Mouse (Mus musculus) ES-E14 (cell line): Measurements from ENCODE around the gene Pde4d. TPM values are rescaled to one million over a fixed set of nuclear protein-coding genes. Genes with fewer than 3 reads are reported as not detected.

Experiments
- DNase-seq: peaks from one replicate; pipeline ENCODE4 v3.0.0-alpha.2; 2013; ENCODE audit warnings: low read depth, low spot score
- H3K27ac ChIP-seq: 2 replicates; pipeline ENCODE4 v1.5.1; 2012; ENCODE audit warnings: low read depth, mild to moderate bottlenecking, low read length, moderate library complexity, mixed read lengths; ENCODE audit not compliant: poor library complexity, insufficient read depth, severe bottlenecking
- H3K36me3 ChIP-seq: 2 replicates; pipeline ENCODE4 v1.6.1; 2012; ENCODE audit warnings: mild to moderate bottlenecking, low read length, moderate library complexity, mixed read lengths; ENCODE audit not compliant: control insufficient read depth, poor library complexity, insufficient read depth, severe bottlenecking
- H3K4me1 ChIP-seq, 2 experiments: fragments of 150-350 bp in 1 of 2; sonication (generic) in 1 of 2; 2 replicates each; pipeline ENCODE4 v1.6.1; 2012; ENCODE audit warnings: low read length in 2 of 2, mild to moderate bottlenecking in 1 of 2, mixed read lengths in 1 of 2; ENCODE audit not compliant: control insufficient read depth in 2 of 2, insufficient read depth in 2 of 2, poor library complexity in 1 of 2
- H3K4me3 ChIP-seq, 2 experiments: fragments of 150-350 bp in 1 of 2; sonication (generic) in 1 of 2; 2 replicates each; pipeline ENCODE4 v1.5.1; 2012; ENCODE audit warnings: low read length in 2 of 2, low read depth in 1 of 2, mild to moderate bottlenecking in 1 of 2, mixed read lengths in 1 of 2; ENCODE audit not compliant: insufficient read depth in 1 of 2, poor library complexity in 1 of 2, severe bottlenecking in 1 of 2
- H3K9ac ChIP-seq: 2 replicates; pipeline ENCODE4 v1.6.1; 2012; ENCODE audit warnings: low read depth, mild to moderate bottlenecking, low read length, mixed read lengths; ENCODE audit not compliant: poor library complexity, insufficient read depth, severe bottlenecking
- H3K9me3 ChIP-seq: fragments of 150-350 bp; sonication (generic); 2 replicates; pipeline ENCODE4 v1.6.1; 2012; ENCODE audit warnings: low read depth, mild to moderate bottlenecking, low read length; ENCODE audit not compliant: control insufficient read depth, insufficient read depth
- CHD2 ChIP-seq: IDR thresholded peaks from 2 replicates; pipeline ENCODE4 v1.6.1; 2014; ENCODE audit warnings: mild to moderate bottlenecking, low read depth, low read length, inconsistent platforms
- HCFC1 ChIP-seq: IDR thresholded peaks from 2 replicates; pipeline ENCODE4 v1.6.1; 2012; ENCODE audit warnings: low read length, inconsistent platforms, borderline replicate concordance; ENCODE audit not compliant: insufficient read depth
- MAFK ChIP-seq: IDR thresholded peaks from 2 replicates; pipeline ENCODE4 v1.6.1; 2014; ENCODE audit warnings: mild to moderate bottlenecking, low read depth, low read length, inconsistent platforms; ENCODE audit not compliant: insufficient read depth
- ZC3H11A ChIP-seq: IDR thresholded peaks from 2 replicates; pipeline ENCODE4 v1.6.1; 2012; ENCODE audit warnings: low read depth, mild to moderate bottlenecking, inconsistent platforms, low read length, borderline replicate concordance
- ZNF384 ChIP-seq: IDR thresholded peaks from 2 replicates; pipeline ENCODE4 v1.6.1; 2012; ENCODE audit warnings: low read depth, low read length, inconsistent platforms
- in situ Hi-C, 2 experiments: fragments of 600-800 bp; cut with MboI; formaldehyde crosslinking; loops; one replicate each; pipeline ENCODE4 v1.15.1; 2025; ENCODE audit warnings: low sequenced_read_pairs in 2 of 2, inconsistent platforms in 1 of 2; ENCODE audit not compliant: unreplicated experiment in 2 of 2
- total RNA-seq: library from RNA; depleted of rRNA; stranded (reverse); fragments of 300-350 nt; gene quantifications from 2 replicates; pipeline ENCODE4 v1.2.3, GENCODE M21; 2012

Pde4d gene
- total RNA-seq, 1 experiment, result 10.4 TPM

DNA sequence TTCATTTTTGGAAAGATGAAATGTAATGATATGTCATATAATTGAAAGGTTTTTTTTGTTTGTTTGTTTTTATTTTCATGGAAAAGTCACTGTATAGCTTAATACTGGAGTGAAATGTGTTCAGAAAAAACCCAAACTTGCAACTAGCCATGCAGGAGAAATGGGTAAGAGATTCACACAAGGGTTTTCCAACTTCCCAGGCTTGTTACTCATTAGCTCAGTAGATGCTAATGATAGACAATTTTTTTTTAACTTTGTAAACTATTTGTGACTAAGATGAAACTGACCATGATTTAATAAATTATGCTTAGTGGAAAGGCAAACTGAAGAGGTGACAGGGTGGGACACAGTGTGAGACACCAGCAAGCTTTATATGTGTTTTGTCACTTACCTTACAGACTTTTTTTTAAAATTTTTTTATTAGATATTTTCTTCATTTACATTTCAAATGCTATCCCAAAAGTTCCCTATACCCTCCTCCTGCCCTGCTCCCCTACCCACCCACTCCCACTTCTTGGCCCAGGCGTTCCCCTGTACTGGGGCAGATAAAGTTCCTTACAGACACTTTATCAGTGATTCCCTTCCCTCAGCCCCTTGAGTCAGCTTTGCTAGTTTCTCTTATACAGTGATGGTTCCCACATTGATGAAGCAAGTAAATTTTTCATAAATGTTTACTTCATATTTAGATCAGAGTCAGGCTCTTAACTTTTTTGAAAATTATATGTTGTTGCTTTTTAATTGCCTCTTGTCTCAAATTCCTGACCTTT lies 30.8 kb upstream of the Pde4d start:
- Histone ChIP-seq H3K4me1 (no peaks in the 10 kb centered on the region), H3K4me3 (no peak overlapping the region), H3K36me3 (no peaks in the 10 kb centered on the region), H3K27ac (no peak overlapping the region), H3K9ac (no peak overlapping the region), H3K9me3 (no peaks in the 10 kb centered on the region)
- TF ChIP-seq HCFC1 (no peak), ZNF384 (no peak), CHD2 (no peak), MAFK (no peak), ZC3H11A (no peak)
- in situ Hi-C loops, result loop anchor here in 1 of 2 experiments (25.0 kb wide), 1 partner anchor 793 kb away; no protein-coding TSS in a partner anchor
- no peak for DNase-seq

DNA sequence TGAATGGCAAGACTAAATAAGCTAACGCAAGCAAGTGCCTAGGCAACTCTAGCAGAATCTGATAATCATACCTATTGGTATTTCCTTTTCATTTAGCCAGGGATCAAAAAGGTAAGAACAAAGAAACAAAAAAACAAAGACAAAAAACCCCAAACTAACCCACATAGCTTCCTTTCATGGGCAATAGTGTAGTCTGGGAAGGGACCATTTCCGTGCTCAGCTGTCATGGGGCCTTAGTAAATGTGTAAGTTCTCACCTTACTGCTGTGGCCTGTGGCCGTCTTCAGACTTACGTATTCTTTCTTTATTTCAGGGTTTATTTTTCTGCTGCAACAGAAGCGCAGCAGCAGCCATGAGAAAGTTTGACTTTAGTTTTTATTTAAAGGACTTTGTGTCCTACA lies 23.4 kb upstream of the Pde4d start:
- no peak overlapping the region for H3K27ac ChIP-seq

DNA sequence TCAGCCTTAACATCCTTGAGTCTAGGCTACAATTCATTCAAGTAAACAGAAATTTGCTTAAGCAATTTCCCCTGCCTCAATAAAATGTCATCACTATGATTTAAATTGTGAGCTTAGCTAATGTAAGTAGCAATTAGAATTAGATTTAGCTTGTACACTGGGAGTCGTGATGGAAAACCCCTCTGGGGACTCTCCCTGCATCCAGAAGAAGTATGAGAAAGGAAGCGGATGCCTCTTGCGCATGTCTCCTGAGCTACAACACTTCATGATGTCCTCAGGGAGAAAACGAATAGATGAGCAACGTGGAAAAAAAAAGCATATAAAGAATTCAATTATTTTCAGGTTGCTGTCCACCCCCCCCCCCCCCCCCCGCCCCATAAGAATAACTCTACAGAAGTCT lies 20.9 kb upstream of the Pde4d start:
- no peak for DNase-seq
- no peak overlapping the region for H3K27ac ChIP-seq
- in situ Hi-C loops, result no loop called here
- H3K4me3 ChIP-seq, result no peak overlapping the region
- TF ChIP-seq ZNF384, result no peak
- no peak for TF ChIP-seq CHD2
- no peak for TF ChIP-seq ZC3H11A
- no peak for TF ChIP-seq HCFC1
- TF ChIP-seq MAFK, result no peak
- no peak overlapping the region for H3K9ac ChIP-seq
- no peaks in the 10 kb centered on the region for H3K36me3 ChIP-seq
- H3K9me3 ChIP-seq, result no peaks in the 10 kb centered on the region
- H3K4me1 ChIP-seq, result no peaks in the 10 kb centered on the region

More for the DNA sequence above, 23.4 kb upstream of the Pde4d start:
- in situ Hi-C loops, result no loop called here
- no peaks in the 10 kb centered on the region for H3K36me3 ChIP-seq
- H3K4me1 ChIP-seq, result no peaks in the 10 kb centered on the region
- H3K4me3 ChIP-seq, result no peak overlapping the region
- no peak for DNase-seq
- H3K9ac ChIP-seq, result no peak overlapping the region
- H3K9me3 ChIP-seq, result no peaks in the 10 kb centered on the region
- TF ChIP-seq ZNF384, result no peak
- no peak for TF ChIP-seq MAFK
- TF ChIP-seq HCFC1, result no peak

DNA sequence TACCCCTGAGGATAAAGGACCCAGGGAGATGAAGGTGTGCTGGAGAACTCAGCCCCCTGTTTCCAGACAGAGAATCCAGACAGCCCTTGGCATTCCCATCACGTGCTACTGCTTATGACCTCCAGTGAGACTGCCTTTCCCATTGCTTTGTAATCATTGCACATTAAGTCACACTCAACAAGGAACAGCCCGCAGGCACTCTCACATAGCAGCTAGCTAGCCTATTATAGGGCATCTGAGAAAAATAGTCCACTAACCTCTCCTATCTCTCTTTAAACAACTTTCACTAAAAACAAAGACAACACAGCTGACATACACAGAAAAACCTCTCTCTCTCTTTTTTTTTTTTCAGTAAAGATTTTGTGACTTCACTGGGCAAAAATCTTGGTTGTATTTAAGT lies 20.1 kb upstream of the Pde4d start:
- no peak for DNase-seq
- Histone ChIP-seq H3K4me3 (no peak overlapping the region), H3K36me3 (no peaks in the 10 kb centered on the region), H3K9ac (no peak overlapping the region), H3K9me3 (no peaks in the 10 kb centered on the region), H3K27ac (no peak overlapping the region), H3K4me1 (no peaks in the 10 kb centered on the region)
- TF ChIP-seq CHD2 (no peak), HCFC1 (no peak), ZNF384 (no peak), MAFK (no peak), ZC3H11A (no peak)
- in situ Hi-C loops, result no loop called here
